Mouse (Mus musculus) kidney, postnatal 10 days (tissue): ENCODE measurements around the gene Gm21887.
"Not testable (repeated sequence)": the region's sequence is repeated elsewhere in the genome, so short reads cannot be mapped to it uniquely, and the experiment has no call there.

Experiments used
- DNase-seq: peaks from one replicate; pipeline ENCODE4 v3.0.0; 2021; ENCODE audit warnings: mixed read lengths

Gm21887 gene

GRCm38 (mm10) chrX:170009016-170009750, at the start of gene Gm21887:
TSS of gene Gm21887 (plus strand) at chrX:170009659.
- peak; percentile 100 for DNase-seq

- no peak for DNase-seq
Measured at GRCm38 (mm10) chrX:169969337-169969736, 40.1 kb upstream of the Gm21887 start.

GRCm38 (mm10) chrX:169969765-169970164, 39.7 kb upstream of the Gm21887 start:
- DNase-seq: not testable (repeated sequence)

- DNase-seq: not testable (repeated sequence)
Measured at GRCm38 (mm10) chrX:169970546-169970945, 38.9 kb upstream of the Gm21887 start.

GRCm38 (mm10) chrX:169971562-169971961, 37.9 kb upstream of the Gm21887 start:
- DNase-seq: not testable (repeated sequence)

GRCm38 (mm10) chrX:169972131-169972530, 37.3 kb upstream of the Gm21887 start:
- peak; percentile 5 for DNase-seq

GRCm38 (mm10) chrX:169972791-169973494, 36.5 kb upstream of the Gm21887 start:
- DNase-seq: peak; percentile 37

- peak; percentile 7 for DNase-seq
Measured at GRCm38 (mm10) chrX:169973806-169974205, 35.7 kb upstream of the Gm21887 start.

- DNase-seq: peak; percentile 31
Measured at GRCm38 (mm10) chrX:169974456-169974855, 35.0 kb upstream of the Gm21887 start.

- DNase-seq: peak; percentile 19
Measured at GRCm38 (mm10) chrX:169974974-169975373, 34.5 kb upstream of the Gm21887 start.

- DNase-seq: peak; percentile 24
Measured at GRCm38 (mm10) chrX:169975681-169976131, 33.8 kb upstream of the Gm21887 start.

GRCm38 (mm10) chrX:169976340-169976739, 33.1 kb upstream of the Gm21887 start:
- DNase-seq: not testable (repeated sequence)

GRCm38 (mm10) chrX:169977856-169978435, 31.5 kb upstream of the Gm21887 start:
- DNase-seq: peak; percentile 19

GRCm38 (mm10) chrX:169978436-169979381, 30.8 kb upstream of the Gm21887 start:
- peak; percentile 87 for DNase-seq

GRCm38 (mm10) chrX:169979461-169980202, 29.8 kb upstream of the Gm21887 start:
- peak; percentile 31 for DNase-seq

- not testable (repeated sequence) for DNase-seq
Measured at GRCm38 (mm10) chrX:169980203-169980556, 29.3 kb upstream of the Gm21887 start.

GRCm38 (mm10) chrX:169980809-169981289, 28.6 kb upstream of the Gm21887 start:
- peak; percentile 48 for DNase-seq

GRCm38 (mm10) chrX:169981761-169982181, 27.7 kb upstream of the Gm21887 start:
- peak; percentile 58 for DNase-seq

- not testable (repeated sequence) for DNase-seq
Measured at GRCm38 (mm10) chrX:169982606-169983400, 26.7 kb upstream of the Gm21887 start.

GRCm38 (mm10) chrX:169983401-169984165, 25.9 kb upstream of the Gm21887 start:
- peak; percentile 38 for DNase-seq
